ENCODE assay signal across 9 mouse cellular contexts in the genomic region with DNA sequence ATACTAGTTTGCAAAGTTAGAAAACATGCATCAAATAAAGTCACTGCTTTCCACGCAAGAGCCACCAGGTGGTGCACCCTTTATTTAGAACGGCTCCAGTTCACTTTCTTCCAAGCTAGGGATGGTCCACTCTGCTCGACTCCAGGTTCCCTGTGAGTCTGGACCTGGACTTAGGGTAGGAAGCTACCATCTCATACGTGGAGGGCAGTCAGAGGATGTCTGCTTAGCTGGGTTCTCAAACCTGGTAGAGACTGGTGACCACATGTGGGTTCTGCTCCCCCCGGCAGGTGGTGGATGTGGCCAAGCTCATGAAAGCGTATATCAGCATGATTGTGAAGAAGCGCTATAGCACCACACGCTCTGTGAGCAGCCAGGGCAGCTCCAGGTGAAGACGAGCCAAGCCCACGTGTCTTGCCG. TPM values are rescaled to one million over a fixed set of nuclear protein-coding genes. Genes with fewer than 3 reads are reported as not detected.
DNase-seq lines count a peak whose midpoint lies in the region; ATAC-seq and TF ChIP-seq lines count a peak whose summit lies in the region.
"Had no signal": no experiment of that assay in that cellular context is flagged by ENCODE, and none has a peak within 500 bp of the region (broad histone marks: within the 10 kb centered on the region; RNA-seq: fewer than 3 reads in every experiment).

No protein-coding gene starts in this region.

- WGBS in heart, embryonic 14.5 days, result 67% methylated on average over 11 of the region's 11 CpGs

- peaks cover 48 to 77% of the 10 kb centered on the region in 2 experiments for H3K36me3 ChIP-seq in CH12.LX (replicated peaks in 1 of 2; ENCODE audit: control insufficient read depth in 1 of 2, insufficient read depth in 1 of 2, low read length in 1 of 2)
- H3K36me3 ChIP-seq in heart, embryonic 14.5 days (ENCODE audit: control insufficient read depth, insufficient read depth, low read length), result peaks cover 67% of the 10 kb centered on the region

- H3K79me2 ChIP-seq in CH12.LX (replicated peaks; ENCODE audit: control insufficient read depth, extremely low read depth, insufficient read depth, poor library complexity, severe bottlenecking), result peaks cover 15% of the 10 kb centered on the region

- ATAC-seq in heart, embryonic 14.5 days (ENCODE audit: insufficient number of reproducible peaks, insufficient read depth, low FRiP score, low read depth), result no peak
- peak; percentile 65 for ATAC-seq in monocyte, adult 5-6 weeks (replicated peaks; ENCODE audit: insufficient number of reproducible peaks, low FRiP score, low TSS enrichment, poor library complexity, severe bottlenecking)
- no peak for ATAC-seq in cerebellum, adult (ENCODE audit: insufficient number of reproducible peaks, low FRiP score, low TSS enrichment)

- H3K27me3 ChIP-seq in CH12.LX (replicated peaks), result no peaks in the 10 kb centered on the region
- no peaks in the 10 kb centered on the region for H3K27me3 ChIP-seq in heart, embryonic 14.5 days (ENCODE audit: control insufficient read depth, insufficient read depth, low read length)

- in situ Hi-C loops in CH12.LX (cut with MboI; ENCODE audit: low pct_ligation_motif_present, low pct_unique_long_range_greater_than_20kb, low sequenced_read_pairs), result no loop called here

- dilution Hi-C loops in CH12.LX (cut with MboI; ENCODE audit: extremely low pct_ligation_motif_present, extremely low pct_unique_long_range_greater_than_20kb, low sequenced_read_pairs), result no loop called here

- no peak for TF ChIP-seq EP300 in CH12.LX (IDR thresholded peaks at IDR 0.05; ENCODE audit: low read length)

- DNase-seq in kidney, adult 18-20 months, result peak; percentile 45
- DNase-seq in kidney, adult 11 months, result no peak
- DNase-seq in CH12.LX (ENCODE audit: extremely low read depth), result peak; percentile 28
- no peak for DNase-seq in left cerebral cortex, adult 11 months (ENCODE audit: low spot score)
- DNase-seq in urinary bladder, postnatal 10 days (ENCODE audit: low spot score), result no peak
- DNase-seq: liver had no signal

- peak in 1 of 2 experiments; percentile 64; a peak in 2 of 4 replicates for TF ChIP-seq CTCF in CH12.LX (conservative IDR thresholded peaks at IDR 0.05 in 1 of 2, IDR thresholded peaks at IDR 0.05 in 1 of 2; ENCODE audit: low read depth in 2 of 2, low read length in 2 of 2)

- no peak overlapping the region for H3K4me2 ChIP-seq in CH12.LX (ENCODE audit: insufficient read depth, low read depth, poor library complexity, severe bottlenecking)
- peak overlapping the region; percentile 38 for H3K4me2 ChIP-seq in heart, embryonic 14.5 days (ENCODE audit: low read length)

- no peak overlapping the region for H3K27ac ChIP-seq in CH12.LX (ENCODE audit: insufficient read depth, low read depth)
- H3K27ac ChIP-seq in heart, embryonic 14.5 days (replicated peaks in 1 of 2; ENCODE audit: control insufficient read depth in 1 of 2, insufficient read depth in 1 of 2, low read depth in 2 of 2, low read length in 2 of 2), result no peak overlapping the region

- TF ChIP-seq POLR2A in CH12.LX (IDR thresholded peaks at IDR 0.05; ENCODE audit: low read depth, low read length), result no peak

- H3K9ac ChIP-seq in CH12.LX (ENCODE audit: insufficient read depth, low read depth), result no peak overlapping the region
- no peak overlapping the region for H3K9ac ChIP-seq in heart, embryonic 14.5 days (ENCODE audit: low read length)

- H3K4me3 ChIP-seq in CH12.LX (replicated peaks in 1 of 3; ENCODE audit: low read depth in 2 of 3, low read length in 2 of 3, poor library complexity in 1 of 3), result no peak overlapping the region
- H3K4me3 ChIP-seq in heart, embryonic 14.5 days (ENCODE audit: control insufficient read depth in 1 of 2, insufficient read depth in 1 of 2, low read depth in 1 of 2, low read length in 2 of 2), result no peak overlapping the region

- peak; percentile 56 for TF ChIP-seq RAD21 in CH12.LX (IDR thresholded peaks at IDR 0.05; ENCODE audit: low read depth, low read length)

- no peaks in the 10 kb centered on the region for H3K9me3 ChIP-seq in CH12.LX (replicated peaks; ENCODE audit: low read length)
- H3K9me3 ChIP-seq in heart, embryonic 14.5 days (ENCODE audit: control insufficient read depth, low read length), result peaks cover 15% of the 10 kb centered on the region; the same call in 1 of the 2 replicates

- peaks cover 17 to 36% of the 10 kb centered on the region in 2 experiments for H3K4me1 ChIP-seq in CH12.LX (ENCODE audit: control insufficient read depth in 1 of 2, insufficient read depth in 2 of 2)
- peaks cover 0 to 7% of the 10 kb centered on the region in 2 experiments; a peak in 1 of 4 replicates for H3K4me1 ChIP-seq in heart, embryonic 14.5 days (ENCODE audit: control insufficient read depth in 2 of 2, insufficient read depth in 2 of 2, low read length in 2 of 2)

TF ChIP-seq in CH12.LX, 34 proteins besides CTCF, POLR2A, EP300 and RAD21:
- no peak for TF ChIP-seq NELFE (IDR thresholded peaks at IDR 0.05; ENCODE audit: low read depth, low read length)
- TF ChIP-seq SMC3 (IDR thresholded peaks at IDR 0.05; ENCODE audit: low read depth, low read length), result peak; percentile 76

RNA-seq across cellular contexts. Expression of gene Retreg1, which starts 31.1 kb away (rescaled TPM):
- total RNA-seq in CH12.LX (2012; rRNA removed), result 15.3 and 19.0 TPM in 2 replicates
- 28.7 and 32.1 TPM in 2 replicates for total RNA-seq in CH12.LX (2014; rRNA removed)
- polyA plus RNA-seq in CH12.LX (2012; ENCODE audit: insufficient read length, low read depth), result 17.3 and 17.5 TPM in 2 replicates
- 76.8 and 82.5 TPM in 2 replicates for polyA plus RNA-seq in heart, embryonic 14.5 days (2014; fragmentation: Nextera tagmentation; extraction: Ambion mirVana)
- total RNA-seq in monocyte, adult 5-6 weeks (2017), result 90.8 to 132 TPM (median 114 TPM) in 3 replicates

Comparison
In these comparisons a context has a peak if more than half of its experiments do, and no peak if none do; other contexts are left out.
1. DNase-seq: peak in kidney, adult 18-20 months (single experiment) and CH12.LX (single experiment); none in kidney, adult 11 months (single experiment), left cerebral cortex, adult 11 months (single experiment) and urinary bladder, postnatal 10 days (single experiment).